Mouse (Mus musculus) MEL (cell line): ENCODE measurements around the gene Cort. TPM values are rescaled to one million over a fixed set of nuclear protein-coding genes. Genes with fewer than 3 reads are reported as not detected.

ENCODE experiments used
- DNase-seq: peaks from one replicate; pipeline ENCODE4 v3.0.0; 2011; ENCODE audit warnings: low read depth, low spot score
- H3K27ac ChIP-seq: 2 replicates; pipeline ENCODE4 v1.5.1; 2012; ENCODE audit warnings: low read depth, mild to moderate bottlenecking, control low read depth, low read length, moderate library complexity; ENCODE audit not compliant: control insufficient read depth
- H3K27me3 ChIP-seq, 2 experiments: fragments of 150-350 bp in 1 of 2; sonication (generic) in 1 of 2; 2 replicates each; pipeline ENCODE4 v1.6.1; 2012; ENCODE audit warnings: low read length in 2 of 2, mild to moderate bottlenecking in 2 of 2, improper control_type of control experiment in 1 of 2, moderate library complexity in 1 of 2; ENCODE audit not compliant: insufficient read depth in 2 of 2, control insufficient read depth in 1 of 2
- H3K36me3 ChIP-seq, 2 experiments: 2 replicates each; pipeline ENCODE4 v1.6.1; 2012 to 2014; ENCODE audit warnings: low read length in 2 of 2, improper control_type of control experiment in 1 of 2, inconsistent platforms in 1 of 2, mild to moderate bottlenecking in 1 of 2; ENCODE audit not compliant: insufficient read depth in 2 of 2, control insufficient read depth in 1 of 2
- H3K4me1 ChIP-seq, 2 experiments: fragments of 150-350 bp in 1 of 2; sonication (generic) in 1 of 2; 2 replicates each; pipeline ENCODE4 v1.6.1; 2012; ENCODE audit warnings: low read length in 2 of 2, improper control_type of control experiment in 1 of 2, mild to moderate bottlenecking in 1 of 2; ENCODE audit not compliant: insufficient read depth in 2 of 2, control insufficient read depth in 1 of 2
- H3K4me3 ChIP-seq, 2 experiments: fragments of 150-350 bp in 1 of 2; sonication (generic) in 1 of 2; 2 replicates each; pipeline ENCODE4 v1.5.1; 2012; ENCODE audit warnings: low read depth in 2 of 2, low read length in 2 of 2, mild to moderate bottlenecking in 2 of 2, moderate library complexity in 2 of 2, control low read depth in 1 of 2, improper control_type of control experiment in 1 of 2; ENCODE audit not compliant: control insufficient read depth in 1 of 2, insufficient read depth in 1 of 2
- H3K79me2 ChIP-seq: 2 replicates; pipeline ENCODE4 v1.6.1; 2012; ENCODE audit warnings: mild to moderate bottlenecking, low read length, moderate library complexity; ENCODE audit not compliant: control insufficient read depth, poor library complexity, insufficient read depth
- H3K9ac ChIP-seq: 2 replicates; pipeline ENCODE4 v1.6.1; 2012; ENCODE audit warnings: low read depth, mild to moderate bottlenecking, control low read depth, low read length, moderate library complexity; ENCODE audit not compliant: control insufficient read depth, poor library complexity, severe bottlenecking
- H3K9me3 ChIP-seq: fragments of 150-350 bp; sonication (generic); replicated peaks from 2 replicates; pipeline ENCODE4 v1.6.1; 2012; ENCODE audit warnings: mild to moderate bottlenecking, low read length, improper control_type of control experiment, moderate library complexity; ENCODE audit not compliant: insufficient read depth
- CTCF ChIP-seq, 3 experiments: IDR thresholded peaks in 2 of 3; conservative IDR thresholded peaks in 1 of 3; 2 replicates each; pipeline ENCODE4 v1.5.1; 2011 to 2012; ENCODE audit warnings: low read length in 3 of 3, low read depth in 2 of 3, mild to moderate bottlenecking in 2 of 3, improper control_type of control experiment in 1 of 3, inconsistent platforms in 1 of 3, mixed read lengths in 1 of 3, moderate library complexity in 1 of 3; ENCODE audit not compliant: control insufficient read depth in 1 of 3, insufficient read depth in 1 of 3, poor library complexity in 1 of 3, severe bottlenecking in 1 of 3
- E2F4 ChIP-seq: IDR thresholded peaks from 2 replicates; pipeline ENCODE4 v1.6.1; 2011; ENCODE audit warnings: low read depth, low read length, improper control_type of control experiment, borderline replicate concordance
- GABPA ChIP-seq: IDR thresholded peaks from 2 replicates; pipeline ENCODE4 v1.6.1; 2012; ENCODE audit warnings: low read depth, mild to moderate bottlenecking, inconsistent platforms, low read length, improper control_type of control experiment, moderate library complexity
- GATA1 ChIP-seq: IDR thresholded peaks from 2 replicates; pipeline ENCODE4 v1.6.1; 2011; ENCODE audit warnings: low read depth, low read length, improper control_type of control experiment
- JUND ChIP-seq: IDR thresholded peaks from 2 replicates; pipeline ENCODE4 v1.6.1; 2011; ENCODE audit warnings: low read depth, mild to moderate bottlenecking, improper control_type of control experiment, low read length
- MAX ChIP-seq: IDR thresholded peaks from 2 replicates; pipeline ENCODE4 v1.6.1; 2011; ENCODE audit warnings: low read length, improper control_type of control experiment
- MAZ ChIP-seq: IDR thresholded peaks from 2 replicates; pipeline ENCODE4 v1.6.1; 2012; ENCODE audit warnings: low read depth, mild to moderate bottlenecking, inconsistent platforms, low read length, improper control_type of control experiment
- MEF2A ChIP-seq: IDR thresholded peaks from 2 replicates; pipeline ENCODE4 v1.6.1; 2014; ENCODE audit warnings: low read depth, mild to moderate bottlenecking, inconsistent platforms, low read length, improper control_type of control experiment; ENCODE audit not compliant: poor library complexity, insufficient replicate concordance, severe bottlenecking; ENCODE audit errors: extremely low read depth
- MXI1 ChIP-seq: IDR thresholded peaks from 2 replicates; pipeline ENCODE4 v1.6.1; 2011; ENCODE audit warnings: mild to moderate bottlenecking, low read depth, low read length, improper control_type of control experiment
- MYC ChIP-seq: IDR thresholded peaks from 2 replicates; pipeline ENCODE4 v1.6.1; 2011; ENCODE audit warnings: low read depth, mild to moderate bottlenecking, low read length, improper control_type of control experiment, moderate library complexity
- POLR2AphosphoS5 ChIP-seq: IDR thresholded peaks from 2 replicates; pipeline ENCODE4 v1.6.1; 2012; ENCODE audit warnings: low read depth, borderline replicate concordance, mild to moderate bottlenecking, inconsistent platforms, low read length, moderate library complexity, mixed read lengths
- RAD21 ChIP-seq: IDR thresholded peaks from 2 replicates; pipeline ENCODE4 v1.6.1; 2011; ENCODE audit warnings: mild to moderate bottlenecking, low read depth, low read length, improper control_type of control experiment
- SIN3A ChIP-seq: IDR thresholded peaks from 2 replicates; pipeline ENCODE4 v1.6.1; 2012; ENCODE audit warnings: low read length, improper control_type of control experiment, inconsistent platforms
- TCF12 ChIP-seq: IDR thresholded peaks from 2 replicates; pipeline ENCODE4 v1.6.1; 2014; ENCODE audit warnings: low read depth, mild to moderate bottlenecking, inconsistent platforms, low read length, improper control_type of control experiment, moderate library complexity
- USF2 ChIP-seq, 2 experiments: IDR thresholded peaks; 2 replicates each; pipeline ENCODE4 v1.6.1; 2011 to 2012; ENCODE audit warnings: improper control_type of control experiment in 2 of 2, low read length in 2 of 2, borderline replicate concordance in 1 of 2, inconsistent platforms in 1 of 2, low read depth in 1 of 2, mild to moderate bottlenecking in 1 of 2; ENCODE audit not compliant: insufficient read depth in 1 of 2
- ZC3H11A ChIP-seq: IDR thresholded peaks from 2 replicates; pipeline ENCODE4 v1.6.1; 2012; ENCODE audit warnings: low read depth, mild to moderate bottlenecking, inconsistent platforms, low read length, improper control_type of control experiment
- polyA plus RNA-seq, 2 experiments: library from polyadenylated mRNA; stranded (reverse) in 1 of 2; unstranded in 1 of 2; fragments of >175 nt in 1 of 2; fragments of >200 nt in 1 of 2; gene quantifications; 2 replicates each; pipeline versions ENCODE4 v1.2.1 to v1.2.4; 2012; ENCODE audit warnings: low replicate concordance in 2 of 2, low read depth in 1 of 2; ENCODE audit not compliant: insufficient read length in 2 of 2, insufficient read depth in 1 of 2, missing spikeins in 1 of 2
- total RNA-seq: library from RNA; depleted of rRNA; stranded (reverse); fragments of 300-350 nt; gene quantifications from 2 replicates; pipeline ENCODE4 v1.2.3, GENCODE M21; 2012

Cort gene
- total and polyA plus RNA-seq, 3 experiments = 0.39 to 2.0 TPM; not detected in 1

- TF ChIP-seq E2F4 (no peak), MYC (no peak), CTCF (IDR thresholded peaks at IDR 0.05 in 2 of 3, conservative IDR thresholded peaks at IDR 0.05 in 1 of 3; ENCODE audit: control insufficient read depth in 1 of 3, insufficient read depth in 1 of 3, low read depth in 2 of 3, low read length in 3 of 3, poor library complexity in 1 of 3, severe bottlenecking in 1 of 3) (no peak), USF2 (IDR thresholded peaks at IDR 0.05; ENCODE audit: borderline replicate concordance in 1 of 2, insufficient read depth in 1 of 2, low read depth in 1 of 2, low read length in 2 of 2) (no peak), MXI1 (no peak), MAZ (no peak), MEF2A (no peak), ZC3H11A (no peak), POLR2AphosphoS5 (no peak), GATA1 (no peak), TCF12 (no peak), GABPA (no peak), RAD21 (no peak), MAX (no peak), JUND (no peak)
- H3K9me3 ChIP-seq = no peaks in the 10 kb centered on the region
- no peak overlapping the region for H3K27ac ChIP-seq
- H3K27me3 ChIP-seq = no peaks in the 10 kb centered on the region
- H3K9ac ChIP-seq = no peak overlapping the region
- DNase-seq = no peak
- H3K79me2 ChIP-seq = peaks cover 7% of the 10 kb centered on the region
- peaks cover 0 to 2% of the 10 kb centered on the region in 2 experiments; a peak in 3 of 4 replicates for H3K36me3 ChIP-seq
- no peak overlapping the region for H3K4me3 ChIP-seq
- H3K4me1 ChIP-seq = peaks cover 2 to 7% of the 10 kb centered on the region in 2 experiments; a peak in 3 of 4 replicates
Measured at GRCm38 (mm10) chr4:149133395-149133794, 6.8 kb upstream of the Cort start.

- DNase-seq = no peak
- no peak for TF ChIP-seq SIN3A
- no peak for TF ChIP-seq ZC3H11A
- TF ChIP-seq, all 39 proteins: peak for 0
- H3K4me1 ChIP-seq = peaks cover 2 to 7% of the 10 kb centered on the region in 2 experiments; a peak in 3 of 4 replicates
- peaks cover 7% of the 10 kb centered on the region for H3K79me2 ChIP-seq
- no peak overlapping the region for H3K4me3 ChIP-seq
- no peaks in the 10 kb centered on the region for H3K27me3 ChIP-seq
- H3K27ac ChIP-seq = no peak overlapping the region
- H3K36me3 ChIP-seq = peaks cover 0 to 2% of the 10 kb centered on the region in 2 experiments; a peak in 3 of 4 replicates
- no peaks in the 10 kb centered on the region for H3K9me3 ChIP-seq
- no peak overlapping the region for H3K9ac ChIP-seq
Measured at GRCm38 (mm10) chr4:149131789-149132565, 5.4 kb upstream of the Cort start.
